Mouse (Mus musculus) CD8-positive naive resting alpha-beta T cell, adult 2 months (primary cell): ENCODE data around the gene Serpinb8.

Experiments used
- DNase-seq, 2 experiments: peaks; one replicate each; pipeline ENCODE4 v3.0.0; 2022; ENCODE audit warnings: low read depth in 2 of 2, low spot score in 2 of 2

The Serpinb8 gene

GRCm38 (mm10) chr1:107642457-107643118, 52.8 kb downstream of the Serpinb8 start:
- no peak for DNase-seq

- DNase-seq, result no peak
Measured at GRCm38 (mm10) chr1:107645086-107645485, 55.3 kb downstream of the Serpinb8 start.

GRCm38 (mm10) chr1:107657689-107658088, 67.9 kb downstream of the Serpinb8 start:
- DNase-seq, result no peak
